Comparison of ENCODE assay signal across 18 mouse cellular contexts in the genomic region with DNA sequence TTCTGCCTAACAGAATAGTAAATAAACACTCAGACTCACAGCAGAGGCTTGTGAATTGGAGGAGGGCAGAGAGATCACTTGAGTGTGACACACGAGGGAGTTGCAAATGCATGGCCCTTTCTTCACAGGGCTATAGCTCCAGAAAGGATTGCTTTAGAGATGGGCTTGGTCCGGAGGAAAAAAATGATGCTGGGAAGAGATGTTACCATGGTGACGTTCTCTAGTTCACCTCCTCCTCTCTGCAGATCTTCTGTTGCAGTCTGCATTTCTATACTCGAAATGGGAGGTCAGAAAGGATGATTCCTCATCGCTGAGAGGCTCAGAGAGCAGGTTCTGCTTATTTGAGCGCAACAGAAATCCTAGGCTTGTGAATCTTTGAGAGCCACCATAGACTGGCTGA. TPM values are rescaled to one million over a fixed set of nuclear protein-coding genes. Genes with fewer than 3 reads are reported as not detected.
DNase-seq lines count a peak whose midpoint lies in the region; ATAC-seq and TF ChIP-seq lines count a peak whose summit lies in the region.
"Had no signal": no experiment of that assay in that cellular context is flagged by ENCODE, and none has a peak within 500 bp of the region (broad histone marks: within the 10 kb centered on the region; RNA-seq: fewer than 3 reads in every experiment).

No protein-coding gene starts in this region.

- peak; percentile 6 to 24 for DNase-seq in left cerebral cortex, adult 8-10 months (ENCODE audit: low spot score in 2 of 2)
- DNase-seq in left cerebral cortex, adult 11 months (ENCODE audit: low spot score): no peak
- DNase-seq in forebrain, postnatal 0 days: peak; percentile 62
- no peak for DNase-seq in lung, adult 2 months
- no peak for DNase-seq in cerebellum, postnatal 4 days (ENCODE audit: low spot score in 2 of 2)
- no peak for DNase-seq in ovary, postnatal 10 days (ENCODE audit: low spot score)
- DNase-seq: adrenal gland, adult 2 months; gastrocnemius, adult 2 months; thymus, adult 2 months had no signal

- no peaks in the 10 kb centered on the region for H3K36me3 ChIP-seq in forebrain, postnatal 0 days (ENCODE audit: insufficient read depth)
- no peaks in the 10 kb centered on the region for H3K36me3 ChIP-seq in hindbrain, embryonic 15.5 days
- H3K36me3 ChIP-seq in midbrain, embryonic 15.5 days (replicated peaks): no peaks in the 10 kb centered on the region
- H3K36me3 ChIP-seq: heart, embryonic 12.5 days; limb, embryonic 10.5 days; liver, embryonic 15.5 days had no signal

- no peaks in the 10 kb centered on the region for H3K27me3 ChIP-seq in forebrain, postnatal 0 days (ENCODE audit: insufficient read depth, low read length)
- no peaks in the 10 kb centered on the region for H3K27me3 ChIP-seq in hindbrain, embryonic 15.5 days
- no peaks in the 10 kb centered on the region for H3K27me3 ChIP-seq in midbrain, embryonic 15.5 days (replicated peaks)
- H3K27me3 ChIP-seq: CH12.LX; heart, embryonic 12.5 days; liver, embryonic 15.5 days; Patski had no signal

- TF ChIP-seq CTCF in forebrain, postnatal 0 days (IDR thresholded peaks at IDR 0.05; ENCODE audit: low read depth): no peak
- TF ChIP-seq CTCF in lung, adult 2 months (IDR thresholded peaks at IDR 0.05; ENCODE audit: insufficient read depth, low read length): no peak

- peak; percentile 88 for ATAC-seq in forebrain, postnatal 0 days
- peak; percentile 83 for ATAC-seq in hindbrain, embryonic 15.5 days (ENCODE audit: low FRiP score, low read depth)
- ATAC-seq in midbrain, embryonic 15.5 days (replicated peaks): peak; percentile 82
- ATAC-seq: Patski had no signal

- no peaks in the 10 kb centered on the region for H3K4me1 ChIP-seq in forebrain, postnatal 0 days (ENCODE audit: insufficient read depth)
- H3K4me1 ChIP-seq in hindbrain, embryonic 15.5 days (replicated peaks): peaks cover 9% of the 10 kb centered on the region
- peaks cover 12% of the 10 kb centered on the region for H3K4me1 ChIP-seq in midbrain, embryonic 15.5 days
- H3K4me1 ChIP-seq in lung, adult 2 months (ENCODE audit: control insufficient read depth, insufficient read depth, low read length): no peaks in the 10 kb centered on the region
- H3K4me1 ChIP-seq: heart, embryonic 12.5 days; limb, embryonic 10.5 days; liver, embryonic 15.5 days had no signal

- peak overlapping the region; percentile 60 for H3K27ac ChIP-seq in forebrain, postnatal 0 days (ENCODE audit: low read depth, low read length)
- H3K27ac ChIP-seq in hindbrain, embryonic 15.5 days (replicated peaks): peak overlapping the region; percentile 67; the same call in 1 of the 2 replicates
- peak overlapping the region; percentile 77 for H3K27ac ChIP-seq in midbrain, embryonic 15.5 days
- H3K27ac ChIP-seq: gastrocnemius, adult 2 months; limb, embryonic 10.5 days; liver, embryonic 15.5 days; macrophage had no signal

- 49% methylated on average over 6 of the region's 6 CpGs for WGBS in forebrain, postnatal 0 days
- 37% methylated on average over 6 of the region's 6 CpGs for WGBS in hindbrain, embryonic 15.5 days
- WGBS in midbrain, embryonic 15.5 days: 43% methylated on average over 6 of the region's 6 CpGs
- 81% methylated on average over 6 of the region's 6 CpGs for WGBS in lung, adult 2 months

- H3K4me2 ChIP-seq in forebrain, postnatal 0 days (ENCODE audit: low read depth): no peak overlapping the region
- no peak overlapping the region for H3K4me2 ChIP-seq in hindbrain, embryonic 15.5 days
- H3K4me2 ChIP-seq in midbrain, embryonic 15.5 days: no peak overlapping the region
- H3K4me2 ChIP-seq: heart, embryonic 12.5 days; liver, embryonic 15.5 days had no signal

- TF ChIP-seq POLR2A in lung, adult 2 months (IDR thresholded peaks at IDR 0.05; ENCODE audit: borderline replicate concordance, extremely low read depth, low read depth, low read length): no peak

- no peak overlapping the region for H3K9ac ChIP-seq in forebrain, postnatal 0 days
- no peak overlapping the region for H3K9ac ChIP-seq in hindbrain, embryonic 15.5 days
- no peak overlapping the region for H3K9ac ChIP-seq in midbrain, embryonic 15.5 days
- H3K9ac ChIP-seq: heart, embryonic 12.5 days; liver, embryonic 15.5 days had no signal

- H3K9me3 ChIP-seq in forebrain, postnatal 0 days (ENCODE audit: low read length): no peaks in the 10 kb centered on the region
- H3K9me3 ChIP-seq in hindbrain, embryonic 15.5 days: no peaks in the 10 kb centered on the region
- H3K9me3 ChIP-seq in midbrain, embryonic 15.5 days: no peaks in the 10 kb centered on the region
- H3K9me3 ChIP-seq: heart, embryonic 12.5 days; limb, embryonic 10.5 days; liver, embryonic 15.5 days had no signal

- no peak overlapping the region for H3K4me3 ChIP-seq in forebrain, postnatal 0 days (ENCODE audit: low read depth, low read length)
- no peak overlapping the region for H3K4me3 ChIP-seq in hindbrain, embryonic 15.5 days
- no peak overlapping the region for H3K4me3 ChIP-seq in midbrain, embryonic 15.5 days
- no peak overlapping the region for H3K4me3 ChIP-seq in lung, adult 2 months (replicated peaks; ENCODE audit: extremely low read depth, low read depth, low read length)
- H3K4me3 ChIP-seq: gastrocnemius, adult 2 months; heart, embryonic 12.5 days; limb, embryonic 10.5 days; liver, embryonic 15.5 days had no signal

RNA-seq across cellular contexts. Expression of a gene that starts 29.7 kb away (rescaled TPM):
- 100 to 1,000 TPM; 291 to 337 (median 334) TPM for total RNA-seq in left cerebral cortex, adult 8-10 months (2022)
- total RNA-seq in forebrain, postnatal 0 days (2014; rRNA removed): 1,112 and 1,190 TPM in 2 replicates
- polyA plus RNA-seq in forebrain, postnatal 0 days (2015; fragmentation: Nextera tagmentation; extraction: Ambion mirVana): 1,608 and 1,952 TPM in 2 replicates
- 1,448 and 1,507 TPM in 2 replicates for polyA plus RNA-seq in hindbrain, embryonic 15.5 days (2015; fragmentation: Nextera tagmentation; extraction: Ambion mirVana)
- 1,472 and 1,557 TPM in 2 replicates for polyA plus RNA-seq in midbrain, embryonic 15.5 days (2015; fragmentation: Nextera tagmentation; extraction: Ambion mirVana)
- 5.5 and 12.2 TPM in 2 replicates for polyA plus RNA-seq in lung, adult 2 months (2012; rRNA removed)
- total RNA-seq: CH12.LX; common myeloid progenitor, adult 5-6 weeks had no signal
- polyA plus RNA-seq: adrenal gland, adult 2 months; macrophage; Patski; thymus, adult 2 months had no signal

Comparison
In these comparisons a context has a peak if more than half of its experiments do, and no peak if none do; other contexts are left out.
1. DNase-seq: peak in left cerebral cortex, adult 8-10 months (2 of 2) and forebrain, postnatal 0 days (single experiment); none in left cerebral cortex, adult 11 months (single experiment), lung, adult 2 months (single experiment), cerebellum, postnatal 4 days (0 of 2) and ovary, postnatal 10 days (single experiment).
2. RNA of a gene that starts 29.7 kb away (polyA plus RNA-seq): 1,608 to 1,952 TPM in forebrain, postnatal 0 days, 1,472 to 1,557 TPM in midbrain, embryonic 15.5 days and 1,448 to 1,507 TPM in hindbrain, embryonic 15.5 days; 5.5 to 12.2 TPM in lung, adult 2 months; every median in the first group is over 100 times any median in the second.
3. Peak in every context shown above with its lines, with median percentiles within 50 percentile points of each other: ATAC-seq and H3K27ac ChIP-seq.